Mouse (Mus musculus) forebrain, embryonic 14.5 days (tissue): ENCODE measurements around the gene Pld5. TPM values are rescaled to one million over a fixed set of nuclear protein-coding genes. Genes with fewer than 3 reads are reported as not detected.
A peak's percentile ranks its signal among the peaks of the same experiment; 100 is the strongest.

Experiments
- ATAC-seq: fragments of 200-750 bp; cut with Nextera tagmentation; 2 replicates; pipeline ENCODE4 v1.8.0; 2017; ENCODE audit warnings: mild to moderate bottlenecking, moderate library complexity
- DNase-seq: peaks from one replicate; pipeline ENCODE4 v3.0.0-alpha.2; 2015; ENCODE audit warnings: low spot score
- H3K27ac ChIP-seq: fragments of 300-500 bp; sonication (generic); 2 replicates; pipeline ENCODE4 v1.5.1; 2014; ENCODE audit warnings: low read depth, mild to moderate bottlenecking, control low read depth, low read length, moderate library complexity
- H3K27me3 ChIP-seq: fragments of 300-500 bp; sonication (generic); replicated peaks from 2 replicates; pipeline ENCODE4 v1.6.1; 2014; ENCODE audit warnings: low read length, control low read depth, mixed read lengths; ENCODE audit not compliant: control insufficient read depth, insufficient read depth
- H3K36me3 ChIP-seq: fragments of 300-500 bp; sonication (generic); 2 replicates; pipeline ENCODE4 v1.6.1; 2014; ENCODE audit warnings: low read length, control low read depth; ENCODE audit not compliant: control insufficient read depth, insufficient read depth
- H3K4me1 ChIP-seq: fragments of 300-500 bp; sonication (generic); 2 replicates; pipeline ENCODE4 v1.6.1; 2014; ENCODE audit warnings: antibody characterized with exemption, low read length, control low read depth; ENCODE audit not compliant: control insufficient read depth, insufficient read depth
- H3K4me2 ChIP-seq: fragments of 300-500 bp; sonication (generic); 2 replicates; pipeline ENCODE4 v1.6.1; 2014; ENCODE audit warnings: mild to moderate bottlenecking, control low read depth, low read length
- H3K4me3 ChIP-seq: fragments of 300-500 bp; sonication (generic); 2 replicates; pipeline ENCODE4 v1.5.1; 2014; ENCODE audit warnings: low read depth, low read length, control low read depth
- H3K9ac ChIP-seq: fragments of 300-500 bp; sonication (generic); 2 replicates; pipeline ENCODE4 v1.6.1; 2014; ENCODE audit warnings: mild to moderate bottlenecking, low read length, control low read depth, moderate library complexity
- H3K9me3 ChIP-seq: fragments of 300-500 bp; sonication (generic); replicated peaks from 2 replicates; pipeline ENCODE4 v1.6.1; 2016; ENCODE audit warnings: low read length, control low read depth, mixed read lengths; ENCODE audit not compliant: control insufficient read depth
- WGBS: fragments of 180-500 bp; shearing (Covaris S2); extraction: QIAGEN DNeasy Blood & Tissue Kit; methylation state at CpG from one replicate; pipeline ENCODE4 v1.1.7; 2014; 5-methylcytosine and 5-hydroxymethylcytosine counted together
- polyA plus RNA-seq: library from polyadenylated mRNA; unstranded; fragments of >200 nt; fragmentation: Nextera tagmentation; extraction: Ambion mirVana; gene quantifications from 2 replicates; pipeline ENCODE4 v1.2.1, GENCODE M21; 2014

The Pld5 gene
- polyA plus RNA-seq, 1 experiment from 2014 or later = 0.33 TPM

DNA sequence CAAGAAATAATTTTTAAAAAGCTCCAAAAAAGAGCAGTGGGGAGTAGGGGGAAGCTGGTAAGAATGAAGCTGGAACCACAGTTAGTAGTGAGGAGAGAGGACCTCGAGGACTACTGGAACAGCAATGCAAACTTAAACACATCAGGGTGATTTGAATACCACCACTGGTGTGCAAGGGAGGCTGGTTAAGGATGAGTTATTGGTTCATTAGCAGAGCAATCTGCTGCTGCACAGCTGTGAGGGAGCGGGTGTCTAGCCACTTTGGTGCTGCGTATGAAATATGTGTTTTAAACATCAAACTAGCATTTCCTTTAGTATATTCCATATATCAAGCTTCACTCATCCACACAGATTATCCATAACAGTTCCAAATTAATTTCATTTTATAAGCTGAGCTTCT, 256.6 kb downstream of the Pld5 start:
- Histone ChIP-seq H3K4me1 (0 out of 2 replicates have a peak, but pooled peaks cover 2% of the 10 kb centered on the region), H3K36me3 (no peaks in the 10 kb centered on the region), H3K4me2 (no peak overlapping the region), H3K9ac (no peak overlapping the region), H3K9me3 (no peaks in the 10 kb centered on the region), H3K4me3 (no peak overlapping the region), H3K27me3 (no peaks in the 10 kb centered on the region), H3K27ac (no peak overlapping the region)
- 91% methylated on average over 3 of the region's 3 CpGs for WGBS
- no peak for ATAC-seq
- DNase-seq = no peak

DNA sequence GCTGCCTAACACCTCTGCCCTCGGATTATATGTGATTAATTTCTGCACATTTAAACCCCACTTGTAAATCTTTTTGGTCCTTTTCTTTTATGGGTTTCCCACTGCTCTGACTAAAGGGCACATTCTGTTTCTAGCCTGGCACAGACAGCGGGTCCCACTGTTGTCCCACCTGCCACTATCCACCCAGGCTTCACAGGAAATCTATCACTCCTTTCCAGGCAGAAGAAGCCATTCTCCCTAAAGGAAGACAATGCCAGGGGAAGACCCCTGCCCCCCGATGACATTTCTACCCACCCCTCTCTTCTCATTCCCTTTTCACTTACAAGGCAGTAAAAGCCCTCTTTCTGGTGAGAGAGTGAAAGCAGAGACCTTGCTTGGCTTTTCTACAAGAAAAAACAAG, 259.0 kb downstream of the Pld5 start:
- no peaks in the 10 kb centered on the region for H3K9me3 ChIP-seq
- no peak overlapping the region for H3K27ac ChIP-seq
- ATAC-seq (no peak), DNase-seq (no peak)
- 40% methylated on average over 3 of the region's 3 CpGs for WGBS
- H3K4me2 ChIP-seq = no peak overlapping the region
- H3K36me3 ChIP-seq = no peaks in the 10 kb centered on the region
- 0 out of 2 replicates have a peak, but pooled peaks cover 7% of the 10 kb centered on the region for H3K4me1 ChIP-seq
- no peak overlapping the region for H3K4me3 ChIP-seq
- no peak overlapping the region for H3K9ac ChIP-seq
- H3K27me3 ChIP-seq = no peaks in the 10 kb centered on the region

DNA sequence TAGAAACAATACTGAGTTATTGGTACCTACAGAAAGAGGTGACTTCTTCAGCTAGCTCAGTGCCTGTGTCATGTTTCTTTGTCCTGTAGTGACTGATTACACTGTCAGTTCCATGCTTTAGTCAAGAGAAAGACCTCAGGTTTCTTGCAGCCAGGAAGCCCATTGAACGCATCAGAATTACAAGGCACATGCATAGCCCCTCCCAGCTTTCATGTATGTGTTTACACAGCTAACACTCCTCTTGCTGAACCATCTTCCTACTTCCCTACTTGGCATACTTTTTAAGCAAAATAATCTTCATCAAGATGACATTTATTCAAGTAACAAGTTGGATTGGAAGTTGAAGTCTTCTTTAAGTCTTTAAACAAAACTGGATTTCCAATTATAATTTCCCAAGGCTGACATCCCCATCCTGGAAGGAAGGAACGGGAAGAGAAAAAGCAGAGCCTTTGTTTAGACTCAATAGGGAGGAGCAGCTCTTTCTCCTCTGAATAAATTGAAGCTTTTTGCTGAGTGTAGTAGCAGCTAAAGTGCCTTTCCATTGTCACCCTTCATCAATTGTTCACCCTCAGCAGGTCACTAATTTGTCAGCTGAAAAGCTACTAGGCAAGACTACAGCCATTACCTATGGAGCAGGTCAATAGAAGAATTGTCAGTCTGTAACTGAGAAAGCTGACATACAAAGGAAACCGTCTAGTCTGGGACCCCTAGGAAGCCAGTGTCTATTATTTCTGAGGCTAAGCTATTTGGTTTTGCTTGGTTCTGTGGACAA, 261.4 kb downstream of the Pld5 start:
- peak; percentile 56 for DNase-seq
- peak; percentile 63; the same call in 1 of the 2 replicates for ATAC-seq
- Histone ChIP-seq H3K27ac (no peak overlapping the region), H3K9ac (no peak overlapping the region), H3K27me3 (no peaks in the 10 kb centered on the region), H3K4me1 (0 out of 2 replicates have a peak, but pooled peaks cover 7% of the 10 kb centered on the region), H3K4me3 (no peak overlapping the region), H3K36me3 (no peaks in the 10 kb centered on the region), H3K4me2 (no peak overlapping the region), H3K9me3 (no peaks in the 10 kb centered on the region)
- WGBS = 0% methylated on average over 3 of the region's 3 CpGs

DNA sequence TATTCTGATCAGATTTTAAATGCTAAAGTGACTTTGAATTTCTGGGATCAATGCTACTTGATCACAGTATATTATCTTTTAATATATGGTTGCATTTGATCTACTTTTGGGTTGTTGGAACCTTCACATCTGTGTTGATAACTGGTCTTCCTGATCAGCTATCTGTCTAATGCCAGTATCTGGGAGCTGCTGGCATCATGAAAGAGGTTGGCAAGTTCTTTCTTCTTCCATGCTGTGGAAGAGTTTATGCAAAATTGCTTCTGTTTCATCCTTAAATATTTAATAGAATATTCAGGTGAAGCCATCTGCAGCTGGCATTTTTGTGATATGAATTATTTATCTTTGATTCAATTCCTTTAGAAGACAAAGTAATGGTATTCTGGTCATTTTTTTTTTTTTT, 263.6 kb downstream of the Pld5 start:
- Histone ChIP-seq H3K9me3 (no peaks in the 10 kb centered on the region), H3K4me3 (no peak overlapping the region), H3K4me2 (no peak overlapping the region), H3K27me3 (no peaks in the 10 kb centered on the region), H3K36me3 (no peaks in the 10 kb centered on the region), H3K9ac (no peak overlapping the region), H3K4me1 (0 out of 2 replicates have a peak, but pooled peaks cover 7% of the 10 kb centered on the region), H3K27ac (no peak overlapping the region)
- no peak for DNase-seq
- ATAC-seq = no peak

DNA sequence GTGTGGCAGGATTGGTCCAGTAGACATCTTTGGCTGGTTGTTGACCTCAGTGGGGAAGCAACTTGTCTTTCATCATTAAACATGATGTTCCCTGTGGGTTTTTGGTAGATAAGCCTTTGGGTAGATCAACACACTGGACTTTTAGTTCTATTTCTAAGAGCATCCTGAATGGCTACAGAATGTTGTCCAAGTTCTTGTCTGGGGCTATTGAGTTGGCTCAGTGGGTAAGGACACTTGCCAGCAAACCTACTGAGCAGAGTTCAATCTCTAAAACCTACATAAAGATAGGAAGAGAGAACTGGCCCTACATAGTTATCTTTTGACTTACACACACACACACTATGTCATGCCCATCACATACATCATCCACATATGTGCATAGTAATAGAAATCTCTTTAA, 264.0 kb downstream of the Pld5 start:
- Histone ChIP-seq H3K4me2 (no peak overlapping the region), H3K27me3 (no peaks in the 10 kb centered on the region), H3K9ac (no peak overlapping the region), H3K9me3 (no peaks in the 10 kb centered on the region), H3K4me3 (no peak overlapping the region), H3K27ac (no peak overlapping the region), H3K4me1 (0 out of 2 replicates have a peak, but pooled peaks cover 7% of the 10 kb centered on the region), H3K36me3 (no peaks in the 10 kb centered on the region)
- ATAC-seq (no peak), DNase-seq (no peak)

DNA sequence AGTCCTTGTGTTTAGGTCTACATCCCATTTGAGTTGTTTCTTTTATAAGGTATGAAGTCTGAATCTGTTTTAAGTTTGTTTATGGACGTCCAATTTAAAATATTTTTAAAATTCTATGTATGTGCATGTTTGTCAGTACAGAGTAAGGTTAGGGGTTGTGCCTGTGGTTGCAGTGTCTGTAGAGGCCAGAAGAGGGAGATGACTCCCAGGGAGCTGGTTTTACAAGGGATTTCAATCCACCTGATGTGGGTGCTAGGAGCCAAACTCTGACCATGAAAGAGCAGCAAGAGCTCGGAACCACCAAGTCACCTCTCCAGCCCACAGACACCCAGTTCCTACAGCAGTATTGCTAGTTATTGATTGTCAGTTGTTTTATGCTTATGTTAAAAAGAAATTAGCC, 266.7 kb downstream of the Pld5 start:
- Histone ChIP-seq H3K4me2 (no peak overlapping the region), H3K9me3 (no peaks in the 10 kb centered on the region), H3K9ac (no peak overlapping the region), H3K36me3 (no peaks in the 10 kb centered on the region), H3K27ac (no peak overlapping the region), H3K4me1 (0 out of 2 replicates have a peak, but pooled peaks cover 4% of the 10 kb centered on the region), H3K4me3 (no peak overlapping the region), H3K27me3 (no peaks in the 10 kb centered on the region)
- ATAC-seq = no peak
- 87% methylated on average over 2 of the region's 2 CpGs for WGBS
- DNase-seq = no peak

DNA sequence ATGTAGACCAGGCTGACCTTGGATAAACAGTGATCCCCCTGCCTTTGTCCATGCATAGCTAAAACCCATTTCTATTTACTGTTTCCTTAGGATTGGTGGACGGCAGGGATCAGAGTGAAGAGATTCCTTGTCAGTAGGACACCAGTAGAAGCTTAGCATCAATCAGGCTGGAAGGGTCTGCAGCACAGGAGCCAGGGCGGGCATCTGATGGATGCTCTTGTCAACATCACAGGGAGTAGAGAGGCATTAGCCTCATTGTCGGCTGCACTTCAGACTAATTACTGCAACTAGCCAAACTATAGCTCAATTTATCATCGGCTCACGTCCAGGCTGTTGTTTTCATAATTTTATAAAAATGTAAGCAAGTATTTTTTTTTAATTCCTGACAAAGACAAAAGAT, 274.5 kb downstream of the Pld5 start:
- no peak overlapping the region for H3K4me2 ChIP-seq
- DNase-seq (no peak), ATAC-seq (no peak)
- H3K9me3 ChIP-seq = no peaks in the 10 kb centered on the region
- peaks cover 6% of the 10 kb centered on the region for H3K4me1 ChIP-seq
- H3K9ac ChIP-seq = no peak overlapping the region
- H3K27me3 ChIP-seq = no peaks in the 10 kb centered on the region
- H3K4me3 ChIP-seq = no peak overlapping the region
- no peak overlapping the region for H3K27ac ChIP-seq
- WGBS = 82% methylated on average over 5 of the region's 5 CpGs
- H3K36me3 ChIP-seq = no peaks in the 10 kb centered on the region

DNA sequence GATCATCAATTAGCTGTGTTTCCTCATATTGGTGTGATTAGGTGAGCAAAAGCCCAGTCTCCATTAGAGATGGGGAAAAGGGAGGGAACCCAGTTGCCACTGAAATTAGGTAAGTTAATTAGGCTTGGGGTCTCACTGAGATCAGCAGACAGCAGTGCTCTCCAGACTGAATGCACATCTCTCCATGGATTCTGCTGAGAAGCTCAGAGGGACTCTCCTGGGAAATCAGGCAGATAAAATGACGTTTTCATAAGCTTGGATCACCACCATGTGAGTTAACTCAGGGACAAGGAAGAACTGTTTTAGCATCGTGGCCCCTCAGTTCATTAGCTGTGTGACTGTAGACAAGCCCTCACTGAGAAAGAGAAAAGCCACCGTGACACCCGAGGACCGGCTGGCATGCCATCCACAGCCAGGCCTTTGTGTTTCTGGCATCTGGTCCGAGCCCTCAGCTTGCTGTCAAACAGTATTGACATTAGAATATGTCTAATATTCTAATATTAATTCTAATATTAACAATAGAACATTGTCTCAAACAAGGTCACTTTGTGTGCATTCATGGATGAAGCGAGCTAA, 277.9 kb downstream of the Pld5 start:
- Histone ChIP-seq H3K9ac (no peak overlapping the region), H3K27ac (no peak overlapping the region), H3K4me2 (no peak overlapping the region), H3K9me3 (no peaks in the 10 kb centered on the region), H3K27me3 (no peaks in the 10 kb centered on the region), H3K4me1 (peaks cover 6% of the 10 kb centered on the region), H3K36me3 (no peaks in the 10 kb centered on the region), H3K4me3 (no peak overlapping the region)
- 41% methylated on average over 7 of the region's 7 CpGs for WGBS
- ATAC-seq (no peak), DNase-seq (peak; percentile 7)

DNA sequence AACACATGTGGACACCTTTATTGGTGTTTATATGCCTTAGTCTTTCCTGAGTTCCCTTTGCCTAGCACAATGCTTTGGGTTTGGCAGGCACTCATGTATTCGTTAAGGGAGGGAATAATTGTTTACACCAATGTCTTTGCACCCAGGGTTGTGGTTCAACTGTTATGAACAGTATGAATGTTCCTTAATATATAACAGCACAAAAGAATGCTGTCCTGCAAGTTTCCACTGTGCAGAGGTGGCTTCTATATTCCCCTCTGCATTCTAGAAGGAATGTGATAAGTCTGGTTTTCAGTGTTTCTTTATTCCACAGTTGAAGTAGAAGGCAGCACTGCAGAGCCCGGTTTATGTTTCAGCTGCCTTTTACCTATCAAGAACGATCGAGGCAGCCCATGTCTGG, 286.2 kb downstream of the Pld5 start:
- Histone ChIP-seq H3K4me3 (no peak overlapping the region), H3K9ac (no peak overlapping the region), H3K27me3 (no peaks in the 10 kb centered on the region), H3K9me3 (no peaks in the 10 kb centered on the region), H3K4me1 (no peaks in the 10 kb centered on the region), H3K4me2 (no peak overlapping the region), H3K36me3 (no peaks in the 10 kb centered on the region), H3K27ac (no peak overlapping the region)
- no peak for DNase-seq
- WGBS = 87% methylated on average over 4 of the region's 4 CpGs
- ATAC-seq = no peak
